Mouse (Mus musculus) heart, adult 18-20 months (tissue): Measurements from ENCODE around the gene Gm3532. TPM values are rescaled to one million over a fixed set of nuclear protein-coding genes. Genes with fewer than 3 reads are reported as not detected.
"Not testable (repeated sequence)": the region's sequence is repeated elsewhere in the genome, so short reads cannot be mapped to it uniquely, and the experiment has no call there.

ENCODE experiments used
- DNase-seq, 2 experiments: peaks; one replicate each; pipeline ENCODE4 v3.0.0; 2021 to 2022; ENCODE audit warnings: mixed read lengths in 1 of 2
- long read RNA-seq, 2 experiments: library from polyadenylated mRNA; stranded (forward); transcript quantifications; one replicate each; pipeline ENCODE4 v2.0.0; 2021
- total RNA-seq, 2 experiments: library from RNA; stranded (reverse); gene quantifications; 2 replicates each; pipeline ENCODE4 v1.2.3; 2021

Gene Gm3532
- total RNA-seq = not detected
- long read RNA-seq, experiment 1 = 0 reads
- long read RNA-seq, experiment 2 = 0 reads

GRCm38 (mm10) chr14:5538196-5538595 lies at the start of gene Gm3532:
Gene Gm3532 (plus strand): TSS chr14:5538496.
- DNase-seq = not testable (repeated sequence)

DNA sequence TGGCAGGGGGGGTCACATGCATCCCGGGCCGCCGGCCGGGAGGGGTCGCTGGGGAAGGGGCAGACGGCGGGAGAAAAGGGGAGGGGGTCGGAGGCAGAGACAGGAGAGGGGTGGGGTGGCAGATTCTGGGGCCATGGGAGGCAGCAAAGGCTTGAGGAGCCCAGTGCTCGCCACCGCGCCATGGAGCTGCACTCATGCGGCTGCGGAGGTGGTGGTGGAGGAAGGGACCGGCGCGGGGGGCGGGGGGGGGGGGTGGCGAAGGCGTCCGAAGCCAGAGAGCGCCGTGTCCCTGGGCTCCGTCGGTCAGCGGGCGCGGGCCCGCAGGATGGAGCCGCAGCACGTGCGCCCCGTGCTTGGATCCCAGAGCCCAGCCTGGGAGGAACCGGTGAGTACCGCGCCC lies 36.9 kb upstream of the Gm3532 start, which contains the start of gene Gm3488:
Gm3488 (plus strand) TSS at position 301 of the 400 bp plus-strand sequence.
- not testable (repeated sequence) for DNase-seq

Other genes with a start within 250 kb of the Gm3532 start
- not detected for gene Gm3542, start 203.6 kb upstream of the Gm3532 start, total RNA-seq
- not detected for gene Gm3500, start 149.4 kb upstream of the Gm3532 start, total RNA-seq
- gene Gm3194, start 83.0 kb upstream of the Gm3532 start, total RNA-seq = under 1 TPM in 1 of 2 experiments, not detected in 1; 0.62 TPM
- not detected for gene Gm8246, start 60.7 kb upstream of the Gm3532 start, total RNA-seq
- not detected for gene Gm3187, start 54.3 kb upstream of the Gm3532 start, total RNA-seq
- under 1 TPM in 1 of 2 experiments, not detected in 1; 0.40 TPM for gene Gm3488, start 36.8 kb upstream of the Gm3532 start, total RNA-seq
- gene Gm8265, start 94.5 kb downstream of the Gm3532 start, total RNA-seq = not detected
- not detected for gene Gm9603, start 149.0 kb downstream of the Gm3532 start, total RNA-seq
- not detected for gene Gm3373, start 203.1 kb downstream of the Gm3532 start, total RNA-seq